Comparison of ENCODE assay signal across 26 mouse cellular contexts in the genomic region with DNA sequence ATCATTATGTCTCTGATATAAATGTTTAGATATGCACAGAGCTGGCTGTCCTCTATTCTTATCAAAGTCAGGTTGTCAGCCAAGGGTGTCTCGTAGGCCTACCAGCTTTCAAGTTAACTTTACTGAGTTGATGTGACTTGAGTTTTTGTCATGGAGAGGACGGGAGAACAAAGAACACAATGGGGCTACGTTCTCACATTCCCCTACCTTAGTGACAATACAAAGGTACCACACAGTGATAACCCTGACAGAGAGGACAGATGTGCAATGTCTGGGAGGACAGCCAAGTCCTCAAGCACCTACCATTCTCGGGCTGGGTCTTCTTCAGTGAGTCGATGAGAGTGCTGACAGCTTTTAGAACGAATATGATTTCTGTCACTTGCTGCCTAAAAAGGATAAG.
"Had no signal": no experiment of that assay in that cellular context is flagged by ENCODE, and none has a peak within 500 bp of the region (broad histone marks: within the 10 kb centered on the region; RNA-seq: fewer than 3 reads in every experiment).

No protein-coding gene starts in this region.

- DNase-seq: cerebellum, adult 9-11 months; cerebellum, postnatal 10 days; cerebellum, postnatal 14 days; cerebellum, postnatal 25 days; cerebellum, postnatal 36 days; embryo, embryonic 11 days; forebrain, postnatal 0 days; gastrocnemius, adult 2 months; gastrocnemius, postnatal 10 days; gastrocnemius, postnatal 14 days; gastrocnemius, postnatal 25 days; gastrocnemius, postnatal 36 days; heart, adult 11 months; heart, adult 2 months had no signal

- H3K4me3 ChIP-seq: embryonic facial prominence, embryonic 10.5 days; embryonic facial prominence, embryonic 12.5 days; embryonic facial prominence, embryonic 13.5 days; embryonic facial prominence, embryonic 15.5 days; erythroblast, embryonic 14.5 days; forebrain, embryonic 10.5 days; forebrain, embryonic 12.5 days; forebrain, embryonic 13.5 days; forebrain, embryonic 15.5 days; gastrocnemius, adult 2 months; heart, adult 2 months; heart, embryonic 10.5 days had no signal

- ATAC-seq: forebrain, embryonic 13.5 days; forebrain, embryonic 14.5 days; forebrain, embryonic 15.5 days; forebrain, embryonic 16.5 days; forebrain, postnatal 0 days had no signal

- H3K4me2 ChIP-seq: embryonic facial prominence, embryonic 12.5 days; embryonic facial prominence, embryonic 13.5 days; embryonic facial prominence, embryonic 15.5 days; forebrain, embryonic 12.5 days; forebrain, embryonic 13.5 days; forebrain, embryonic 15.5 days had no signal

- H3K4me1 ChIP-seq: embryonic facial prominence, embryonic 10.5 days; embryonic facial prominence, embryonic 12.5 days; embryonic facial prominence, embryonic 15.5 days; forebrain, embryonic 12.5 days; forebrain, embryonic 13.5 days; forebrain, embryonic 15.5 days; heart, embryonic 10.5 days had no signal

- H3K27ac ChIP-seq: embryonic facial prominence, embryonic 10.5 days; embryonic facial prominence, embryonic 12.5 days; embryonic facial prominence, embryonic 13.5 days; embryonic facial prominence, embryonic 15.5 days; forebrain, embryonic 10.5 days; forebrain, embryonic 12.5 days; forebrain, embryonic 13.5 days; forebrain, embryonic 15.5 days; gastrocnemius, adult 2 months; heart, adult 2 months; heart, embryonic 10.5 days had no signal

- H3K9ac ChIP-seq: embryonic facial prominence, embryonic 12.5 days; embryonic facial prominence, embryonic 13.5 days; embryonic facial prominence, embryonic 15.5 days; forebrain, embryonic 12.5 days; forebrain, embryonic 13.5 days; forebrain, embryonic 15.5 days; forebrain, postnatal 0 days had no signal

- H3K9me3 ChIP-seq: embryonic facial prominence, embryonic 10.5 days; embryonic facial prominence, embryonic 12.5 days; embryonic facial prominence, embryonic 13.5 days; embryonic facial prominence, embryonic 15.5 days; forebrain, embryonic 10.5 days; forebrain, embryonic 12.5 days; forebrain, embryonic 13.5 days; forebrain, embryonic 15.5 days; heart, embryonic 10.5 days had no signal

- H3K27me3 ChIP-seq: embryonic facial prominence, embryonic 12.5 days; embryonic facial prominence, embryonic 13.5 days; embryonic facial prominence, embryonic 15.5 days; forebrain, embryonic 12.5 days; forebrain, embryonic 13.5 days; forebrain, embryonic 15.5 days had no signal
